Mouse (Mus musculus): Measurements from ENCODE around the gene Ofcc1.

Ofcc1 gene

GRCm38 (mm10) chr13:40000236-40000635, 361.0 kb downstream of the Ofcc1 start:
- no peak for DNase-seq (ENCODE audit: low spot score in 2 of 2)

GRCm38 (mm10) chr13:39997901-39998300, 363.3 kb downstream of the Ofcc1 start:
- DNase-seq (ENCODE audit: low spot score in 2 of 2) = no peak

- no peak for DNase-seq (ENCODE audit: low spot score in 2 of 2)
Observed at GRCm38 (mm10) chr13:39979294-39980061, 381.8 kb downstream of the Ofcc1 start.

GRCm38 (mm10) chr13:39968349-39969016, 392.8 kb downstream of the Ofcc1 start:
- DNase-seq (ENCODE audit: low spot score in 2 of 2) = no peak

- DNase-seq (ENCODE audit: low spot score in 2 of 2) = no peak
Observed at GRCm38 (mm10) chr13:39957226-39957625, 404.0 kb downstream of the Ofcc1 start.

- DNase-seq (ENCODE audit: low spot score in 2 of 2) = no peak
Observed at GRCm38 (mm10) chr13:39956017-39956416, 405.2 kb downstream of the Ofcc1 start.

All from spleen, postnatal 10 days (tissue).